Comparison of ENCODE assay signal across 9 mouse cellular contexts in genomic region chr9:94483291-94483879, GRCm38 (mm10). TPM values are rescaled to one million over a fixed set of nuclear protein-coding genes. Genes with fewer than 3 reads are reported as not detected.
DNase-seq lines count a peak whose midpoint lies in the region; ATAC-seq lines count a peak whose summit lies in the region.
"Had no signal": no experiment of that assay in that cellular context is flagged by ENCODE, and none has a peak within 500 bp of the region (broad histone marks: within the 10 kb centered on the region; RNA-seq: fewer than 3 reads in every experiment).

No protein-coding gene starts in this region.

- no peaks in the 10 kb centered on the region for H3K27me3 ChIP-seq in kidney, embryonic 15.5 days
- no peaks in the 10 kb centered on the region for H3K27me3 ChIP-seq in embryonic facial prominence, embryonic 13.5 days
- H3K27me3 ChIP-seq in hindbrain, embryonic 14.5 days (ENCODE audit: control insufficient read depth, insufficient read depth, low read length) = no peaks in the 10 kb centered on the region
- no peaks in the 10 kb centered on the region for H3K27me3 ChIP-seq in lung, embryonic 15.5 days
- no peaks in the 10 kb centered on the region for H3K27me3 ChIP-seq in intestine, embryonic 15.5 days (replicated peaks)

- no peak for ATAC-seq in kidney, embryonic 15.5 days (replicated peaks; ENCODE audit: low FRiP score)
- ATAC-seq in embryonic facial prominence, embryonic 13.5 days (ENCODE audit: insufficient number of reproducible peaks, insufficient read depth, low FRiP score, low TSS enrichment, low read depth) = no peak
- no peak for ATAC-seq in hindbrain, embryonic 14.5 days (ENCODE audit: low FRiP score)
- peak; percentile 60 for ATAC-seq in lung, embryonic 15.5 days (ENCODE audit: borderline replicate concordance, extremely low read depth, low FRiP score, low TSS enrichment)
- ATAC-seq in intestine, embryonic 15.5 days = no peak

- H3K36me3 ChIP-seq in kidney, embryonic 15.5 days = no peaks in the 10 kb centered on the region
- H3K36me3 ChIP-seq in embryonic facial prominence, embryonic 13.5 days = no peaks in the 10 kb centered on the region
- H3K36me3 ChIP-seq in hindbrain, embryonic 14.5 days (replicated peaks; ENCODE audit: control insufficient read depth, insufficient read depth) = no peaks in the 10 kb centered on the region
- no peaks in the 10 kb centered on the region for H3K36me3 ChIP-seq in lung, embryonic 15.5 days
- no peaks in the 10 kb centered on the region for H3K36me3 ChIP-seq in intestine, embryonic 15.5 days

- intact Hi-C loops in gastrocnemius, postnatal 14 days (cut with DNase I; ENCODE audit: low total_unique reads) = no loop called here

- H3K4me2 ChIP-seq in kidney, embryonic 15.5 days = no peak overlapping the region
- no peak overlapping the region for H3K4me2 ChIP-seq in embryonic facial prominence, embryonic 13.5 days
- no peak overlapping the region for H3K4me2 ChIP-seq in hindbrain, embryonic 14.5 days (replicated peaks)
- no peak overlapping the region for H3K4me2 ChIP-seq in lung, embryonic 15.5 days
- no peak overlapping the region for H3K4me2 ChIP-seq in intestine, embryonic 15.5 days (replicated peaks)

- H3K4me1 ChIP-seq in kidney, embryonic 15.5 days = 0 out of 2 replicates have a peak, but pooled peaks cover 3% of the 10 kb centered on the region
- H3K4me1 ChIP-seq in embryonic facial prominence, embryonic 13.5 days = peaks cover 13% of the 10 kb centered on the region
- H3K4me1 ChIP-seq in hindbrain, embryonic 14.5 days (replicated peaks; ENCODE audit: control insufficient read depth, insufficient read depth, low read length) = no peaks in the 10 kb centered on the region
- H3K4me1 ChIP-seq in lung, embryonic 15.5 days = peaks cover 13% of the 10 kb centered on the region
- 0 out of 2 replicates have a peak, but pooled peaks cover 2% of the 10 kb centered on the region for H3K4me1 ChIP-seq in intestine, embryonic 15.5 days (replicated peaks)

- H3K9ac ChIP-seq in kidney, embryonic 15.5 days = no peak overlapping the region
- H3K9ac ChIP-seq in embryonic facial prominence, embryonic 13.5 days = no peak overlapping the region
- H3K9ac ChIP-seq in hindbrain, embryonic 14.5 days = no peak overlapping the region
- no peak overlapping the region for H3K9ac ChIP-seq in lung, embryonic 15.5 days
- no peak overlapping the region for H3K9ac ChIP-seq in intestine, embryonic 15.5 days
- H3K9ac ChIP-seq: liver, embryonic 14.5 days had no signal

- DNase-seq in kidney, adult 9 months = peak; percentile 36
- no peak for DNase-seq in hindbrain, embryonic 14.5 days (ENCODE audit: low spot score)
- no peak for DNase-seq in gastrocnemius, postnatal 14 days
- DNase-seq: thymus, postnatal 14 days had no signal

- no peak overlapping the region for H3K4me3 ChIP-seq in kidney, embryonic 15.5 days (replicated peaks)
- H3K4me3 ChIP-seq in embryonic facial prominence, embryonic 13.5 days = no peak overlapping the region
- H3K4me3 ChIP-seq in hindbrain, embryonic 14.5 days (replicated peaks; ENCODE audit: low read length) = no peak overlapping the region
- no peak overlapping the region for H3K4me3 ChIP-seq in lung, embryonic 15.5 days
- no peak overlapping the region for H3K4me3 ChIP-seq in intestine, embryonic 15.5 days (replicated peaks)

- 61% methylated on average over 6 of the region's 6 CpGs for WGBS in kidney, embryonic 15.5 days
- 61% methylated on average over 6 of the region's 6 CpGs for WGBS in embryonic facial prominence, embryonic 13.5 days
- 59% methylated on average over 6 of the region's 6 CpGs for WGBS in hindbrain, embryonic 14.5 days
- WGBS in lung, embryonic 15.5 days = 29% methylated on average over 6 of the region's 6 CpGs
- WGBS in intestine, embryonic 15.5 days = 51% methylated on average over 6 of the region's 6 CpGs

- H3K9me3 ChIP-seq in kidney, embryonic 15.5 days (replicated peaks) = no peaks in the 10 kb centered on the region
- no peaks in the 10 kb centered on the region for H3K9me3 ChIP-seq in embryonic facial prominence, embryonic 13.5 days
- no peaks in the 10 kb centered on the region for H3K9me3 ChIP-seq in hindbrain, embryonic 14.5 days (ENCODE audit: control insufficient read depth, low read length)
- no peaks in the 10 kb centered on the region for H3K9me3 ChIP-seq in lung, embryonic 15.5 days
- no peaks in the 10 kb centered on the region for H3K9me3 ChIP-seq in intestine, embryonic 15.5 days

- no peak overlapping the region for H3K27ac ChIP-seq in kidney, embryonic 15.5 days
- H3K27ac ChIP-seq in embryonic facial prominence, embryonic 13.5 days = 0 out of 2 replicates have a peak overlapping the region, but pooled peaks have one; percentile 17
- peak overlapping the region; percentile 41; the same call in 1 of the 2 replicates for H3K27ac ChIP-seq in hindbrain, embryonic 14.5 days
- peak overlapping the region; percentile 11; the same call in 1 of the 2 replicates for H3K27ac ChIP-seq in lung, embryonic 15.5 days
- no peak overlapping the region for H3K27ac ChIP-seq in intestine, embryonic 15.5 days
- H3K27ac ChIP-seq: liver, embryonic 14.5 days had no signal

RNA-seq across cellular contexts. Expression of gene 1190002N15Rik, which starts 54.5 kb away (rescaled TPM):
- 8.6 and 12.0 TPM in 2 replicates for polyA plus RNA-seq in kidney, embryonic 15.5 days (2015; fragmentation: Nextera tagmentation; extraction: Ambion mirVana)
- 14.2 and 21.9 TPM in 2 replicates for polyA plus RNA-seq in embryonic facial prominence, embryonic 13.5 days (2015; fragmentation: Nextera tagmentation; extraction: Ambion mirVana)
- polyA plus RNA-seq in hindbrain, embryonic 14.5 days (2014; fragmentation: Nextera tagmentation; extraction: Ambion mirVana) = 12.8 and 13.2 TPM in 2 replicates
- polyA plus RNA-seq in lung, embryonic 15.5 days (2015; fragmentation: Nextera tagmentation; extraction: Ambion mirVana) = 26.0 and 29.0 TPM in 2 replicates
- 12.8 and 17.8 TPM in 2 replicates for polyA plus RNA-seq in intestine, embryonic 15.5 days (2015; fragmentation: Nextera tagmentation; extraction: Ambion mirVana)
- 10 to 100 TPM in 1 of 2 experiments, 1 to 10 TPM in 1; 8.1 to 12.4 TPM for total RNA-seq in gastrocnemius, postnatal 14 days (2021)

Comparison
In these comparisons a context has a peak if more than half of its experiments do, and no peak if none do; other contexts are left out.
1. H3K27ac ChIP-seq: peak in embryonic facial prominence, embryonic 13.5 days (single experiment), hindbrain, embryonic 14.5 days (single experiment) and lung, embryonic 15.5 days (single experiment); none in kidney, embryonic 15.5 days (single experiment) and intestine, embryonic 15.5 days (single experiment).